Mouse (Mus musculus): ENCODE data around the gene Scrn1.
A peak's percentile ranks its signal among the peaks of the same experiment; 100 is the strongest.

The Scrn1 gene

GRCm38 (mm10) chr6:54565012-54565411 is 1.3 kb downstream of the Scrn1 start:
- DNase-seq: peak; percentile 68 to 69

- DNase-seq: peak in 1 of 2 experiments; percentile 51
Observed at GRCm38 (mm10) chr6:54564506-54564991, 1.7 kb downstream of the Scrn1 start.

GRCm38 (mm10) chr6:54563561-54563960 is 2.7 kb downstream of the Scrn1 start:
- peak in 1 of 2 experiments; percentile 37 for DNase-seq

DNA sequence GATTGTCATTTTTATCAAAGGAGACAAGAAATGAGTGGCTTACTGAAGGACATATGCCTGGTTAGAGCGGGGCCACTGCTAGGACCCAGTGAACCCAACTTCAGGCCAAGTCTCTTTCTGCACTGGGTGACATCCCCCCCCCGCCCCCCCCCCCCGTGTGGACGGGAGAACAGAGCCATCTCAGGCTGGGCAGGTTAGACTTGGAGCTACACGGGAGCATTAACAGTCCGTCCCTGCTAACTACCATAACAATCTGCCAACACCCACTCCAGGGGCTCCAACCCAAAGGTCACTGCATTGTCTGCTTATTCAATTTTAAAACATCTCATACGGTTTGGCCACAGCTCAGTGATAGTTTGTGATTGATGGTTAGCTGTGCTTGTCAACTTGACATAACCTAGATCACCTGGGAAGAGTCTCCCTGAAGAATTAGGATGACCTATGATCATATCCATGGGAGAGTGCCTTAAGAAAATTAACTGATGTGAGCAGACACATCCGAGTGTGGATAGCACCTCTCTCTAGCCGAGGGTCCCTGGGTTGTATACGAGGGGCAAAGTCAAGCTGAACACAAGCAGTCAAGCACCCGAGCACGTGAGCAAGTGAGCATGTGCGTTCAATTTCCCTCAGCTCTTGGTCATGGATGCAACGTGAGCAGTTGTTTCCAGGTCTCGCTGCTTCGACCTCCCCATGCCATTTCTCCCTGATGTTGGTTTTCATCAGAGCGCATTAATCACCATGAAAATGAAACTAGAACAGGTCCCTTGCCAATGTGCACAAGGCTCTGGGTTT is 4.1 kb downstream of the Scrn1 start:
- DNase-seq: peak in 1 of 2 experiments; percentile 47

GRCm38 (mm10) chr6:54558466-54558865 is 7.8 kb downstream of the Scrn1 start:
- DNase-seq: peak; percentile 51 to 70

GRCm38 (mm10) chr6:54557671-54558070 is 8.6 kb downstream of the Scrn1 start:
- peak in 1 of 2 experiments; percentile 9 for DNase-seq

GRCm38 (mm10) chr6:54555816-54556215 is 10.5 kb downstream of the Scrn1 start:
- no peak for DNase-seq

GRCm38 (mm10) chr6:54554341-54555110 is 11.8 kb downstream of the Scrn1 start:
- DNase-seq: no peak

GRCm38 (mm10) chr6:54553632-54554031 is 12.7 kb downstream of the Scrn1 start:
- peak in 1 of 2 experiments; percentile 68 for DNase-seq

DNA sequence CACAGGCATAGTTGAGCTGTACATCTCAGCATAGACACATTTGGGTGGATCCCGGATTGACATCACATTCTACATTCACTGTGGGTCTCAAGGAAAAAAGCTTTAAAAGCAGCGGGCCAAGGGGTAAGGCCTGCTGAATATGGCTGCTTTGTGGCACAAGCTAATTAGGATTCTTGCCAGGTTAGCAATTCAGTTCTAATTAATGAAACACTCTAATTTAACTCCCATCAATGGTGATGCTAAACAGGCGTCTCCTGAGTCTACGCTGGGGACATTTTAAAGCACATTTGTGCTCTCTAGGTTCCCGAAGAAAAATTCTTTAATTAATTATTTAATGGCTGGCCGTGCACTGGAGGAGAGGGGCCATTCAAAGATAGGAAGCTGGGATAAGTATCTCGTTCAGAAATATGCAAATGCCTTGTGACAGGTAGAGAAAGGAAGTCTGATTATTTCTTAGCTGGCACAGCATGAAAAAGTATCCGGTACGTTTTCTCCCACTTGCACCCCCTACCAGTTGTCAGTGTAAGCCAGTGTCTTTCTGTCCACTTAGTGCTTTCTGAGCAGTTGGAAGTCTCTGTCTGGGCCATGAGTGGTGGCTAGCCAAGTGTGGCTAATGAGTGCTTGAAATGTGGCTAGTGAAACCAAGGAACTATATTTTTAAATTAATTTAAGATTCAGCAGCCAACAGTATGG is 13.4 kb downstream of the Scrn1 start:
- peak in 1 of 2 experiments; percentile 39 for DNase-seq

GRCm38 (mm10) chr6:54550801-54551323 is 15.4 kb downstream of the Scrn1 start:
- DNase-seq: no peak

DNA sequence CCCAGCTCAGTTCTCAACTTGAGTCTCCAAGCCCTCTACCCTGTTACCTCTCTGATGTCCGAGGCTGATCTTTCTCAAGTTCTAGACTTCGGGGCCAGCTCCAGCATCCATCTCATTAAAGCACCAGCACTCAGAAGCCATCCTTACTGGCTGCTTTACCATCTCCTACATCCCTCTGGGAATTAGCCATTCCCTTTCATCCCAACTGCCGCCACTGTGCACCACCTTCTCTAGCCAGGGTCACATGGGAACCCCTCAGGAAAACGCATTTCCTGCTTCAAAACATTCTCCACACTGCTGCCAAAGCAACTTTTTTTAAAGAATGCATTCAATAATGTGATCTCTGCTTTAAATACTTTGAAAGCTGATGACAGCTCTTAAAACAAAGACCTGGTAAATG is 17.0 kb downstream of the Scrn1 start:
- DNase-seq: no peak

- peak; percentile 71 to 79 for DNase-seq
Observed at GRCm38 (mm10) chr6:54548314-54549019, 17.8 kb downstream of the Scrn1 start.

DNA sequence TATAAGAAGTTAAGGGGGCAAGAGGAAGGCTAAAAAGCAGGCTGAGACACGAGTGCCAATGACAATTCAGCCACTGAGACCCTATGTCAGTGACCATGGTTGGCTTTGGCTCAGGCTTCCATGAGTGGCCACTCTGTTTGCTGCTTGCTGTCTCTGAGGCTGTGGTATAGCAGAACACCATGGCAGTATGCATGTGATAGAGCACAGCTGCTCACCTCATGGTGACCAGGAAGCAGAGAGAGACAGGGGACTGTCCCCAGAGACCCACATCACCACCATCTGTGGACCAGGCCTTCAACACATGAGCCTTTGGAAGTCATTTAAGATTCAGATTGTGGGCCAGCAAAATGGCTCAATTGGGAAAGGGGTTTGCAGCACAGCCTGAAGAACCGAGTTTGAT is 22.6 kb downstream of the Scrn1 start:
- no peak for DNase-seq

DNA sequence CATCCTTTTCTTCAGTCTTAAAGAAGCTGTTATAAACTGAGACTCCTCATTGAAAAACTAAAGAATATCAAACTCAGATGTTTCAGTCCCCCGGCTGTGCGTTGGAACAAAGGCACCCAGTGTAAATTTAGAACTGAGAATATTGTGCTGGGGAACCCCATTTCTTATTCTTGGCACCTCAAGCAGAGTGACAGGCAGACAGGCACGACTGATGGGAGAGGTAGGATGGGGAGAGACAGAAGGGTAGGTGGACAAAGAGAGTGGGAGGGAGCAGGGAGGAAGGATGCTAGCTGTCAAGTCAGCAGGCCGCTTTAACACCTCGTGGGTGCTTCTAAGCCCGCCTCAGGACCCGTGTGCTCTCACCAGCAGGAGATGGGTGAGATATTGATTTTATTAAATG is 23.5 kb downstream of the Scrn1 start:
- no peak for DNase-seq

- peak; percentile 47 to 53 for DNase-seq
Observed at GRCm38 (mm10) chr6:54540252-54540887, 25.9 kb downstream of the Scrn1 start.

DNA sequence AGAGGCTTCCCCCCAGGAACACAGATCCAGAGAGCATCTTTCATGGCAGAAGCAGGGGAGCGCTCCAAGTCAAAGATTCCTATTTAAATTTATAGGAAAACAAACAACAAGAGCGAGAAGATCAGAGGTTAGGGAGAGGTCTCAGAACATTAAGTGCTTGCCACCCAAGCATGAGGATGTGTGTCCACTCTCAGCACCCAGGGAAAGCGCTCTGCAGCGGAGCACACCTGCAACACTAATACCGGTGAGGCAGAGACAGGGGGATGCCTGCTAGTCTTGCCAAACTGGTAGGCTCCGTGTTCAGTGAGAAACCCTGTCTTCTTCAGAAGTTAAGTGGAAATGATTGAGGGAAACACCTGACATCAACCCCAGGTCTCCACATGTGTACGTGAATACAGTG is 26.9 kb downstream of the Scrn1 start:
- DNase-seq: no peak

GRCm38 (mm10) chr6:54538773-54539173 is 27.5 kb downstream of the Scrn1 start:
- peak; percentile 53 to 80 for DNase-seq

- DNase-seq: no peak
Observed at GRCm38 (mm10) chr6:54537053-54537452, 29.2 kb downstream of the Scrn1 start.

- no peak for DNase-seq
Observed at GRCm38 (mm10) chr6:54535485-54535884, 30.8 kb downstream of the Scrn1 start.

DNA sequence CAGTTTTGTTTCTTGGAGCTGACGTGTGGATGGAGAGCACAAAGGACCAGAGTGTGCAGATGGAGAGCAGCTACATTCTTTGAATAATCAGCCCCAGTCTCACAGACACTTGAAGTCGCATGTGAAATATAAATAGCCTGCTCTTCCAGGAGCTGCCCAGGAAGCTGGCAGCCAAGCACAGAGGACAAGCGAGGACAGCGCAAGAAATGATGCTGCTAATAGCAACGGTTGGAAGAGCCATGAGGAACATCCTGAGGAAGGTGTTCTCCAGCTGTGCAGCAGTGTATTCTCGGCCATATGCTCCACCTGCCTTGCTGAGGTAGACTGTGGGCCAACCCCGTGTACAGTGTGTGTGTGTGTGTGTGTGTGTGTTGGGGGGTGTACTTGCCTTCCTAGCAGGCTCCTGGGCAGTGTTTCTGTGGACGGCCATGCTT is 35.2 kb downstream of the Scrn1 start:
- DNase-seq: peak; percentile 82 to 83

DNA sequence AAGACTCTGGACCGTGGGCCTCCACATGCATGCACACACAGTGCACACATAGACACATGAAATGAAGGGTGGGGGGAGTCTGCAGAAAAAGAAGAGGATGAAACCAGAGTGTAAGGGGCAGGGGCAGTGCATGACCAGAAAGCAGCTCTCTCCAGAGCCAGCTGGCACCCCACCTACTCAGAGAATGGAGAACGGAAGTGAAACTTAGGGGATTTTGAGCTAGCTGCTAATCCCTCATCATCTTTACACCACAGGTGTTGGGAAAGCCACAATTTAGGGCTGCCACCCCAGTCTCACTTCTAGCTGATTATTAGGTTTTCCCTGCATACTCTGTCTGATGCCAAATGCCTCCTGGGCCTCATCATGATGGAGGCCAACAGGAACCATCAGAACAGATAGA is 36.1 kb downstream of the Scrn1 start:
- DNase-seq: no peak
